Mouse (Mus musculus): Measurements from ENCODE around the gene Exoc3l. TPM values are rescaled to one million over a fixed set of nuclear protein-coding genes. Genes with fewer than 3 reads are reported as not detected.

Exoc3l gene
- polyA plus RNA-seq, 1 experiment from 2014 or later, result 13.8 TPM

DNA sequence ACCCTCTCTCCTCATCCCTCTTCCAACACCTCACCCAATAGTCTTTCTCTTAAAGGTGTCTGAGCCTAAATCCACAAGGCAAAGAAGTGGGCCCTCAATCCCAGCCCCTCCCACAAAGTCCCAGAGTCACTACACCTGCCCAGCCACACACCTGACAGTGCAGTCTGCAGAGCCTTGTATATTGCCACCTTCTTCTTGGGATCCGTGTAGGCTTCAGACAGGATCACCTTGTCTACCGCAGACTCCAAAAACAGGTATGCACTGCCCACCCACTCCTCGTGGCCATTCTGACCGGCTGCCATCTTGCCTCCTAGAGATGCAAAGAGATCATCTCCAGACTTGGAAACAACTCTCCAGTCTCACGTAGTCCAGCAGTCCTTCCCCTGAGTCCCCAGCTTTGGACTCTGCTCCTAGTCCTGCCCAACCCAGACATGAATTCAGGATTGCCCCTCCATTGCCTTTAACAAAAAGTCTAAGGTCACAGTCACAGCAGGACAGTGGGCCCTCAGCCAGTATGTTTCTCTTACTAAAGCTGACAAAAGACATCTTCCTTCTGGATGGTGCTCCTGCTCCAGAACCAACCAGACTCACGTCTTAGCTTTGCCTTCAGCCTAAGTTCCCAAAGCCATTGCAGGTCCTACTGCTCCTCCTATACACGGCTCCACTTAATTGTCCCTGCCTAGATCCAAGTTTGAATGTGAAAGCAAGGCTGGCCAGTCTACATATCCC, 35.4 kb downstream of the Exoc3l start:
- WGBS (ENCODE audit: insufficient replicate concordance), result 71% methylated on average over 7 of the region's 7 CpGs
- Histone ChIP-seq H3K4me1 (peaks cover 55% of the 10 kb centered on the region), H3K4me2 (peak overlapping the region; percentile 79; the same call in 1 of the 2 replicates), H3K9me3 (replicated peaks) (no peaks in the 10 kb centered on the region), H3K4me3 (no peak overlapping the region), H3K36me3 (no peaks in the 10 kb centered on the region), H3K27me3 (replicated peaks) (peaks cover 80% of the 10 kb centered on the region), H3K27ac (no peak overlapping the region), H3K9ac (no peak overlapping the region)
- no peak for ATAC-seq

DNA sequence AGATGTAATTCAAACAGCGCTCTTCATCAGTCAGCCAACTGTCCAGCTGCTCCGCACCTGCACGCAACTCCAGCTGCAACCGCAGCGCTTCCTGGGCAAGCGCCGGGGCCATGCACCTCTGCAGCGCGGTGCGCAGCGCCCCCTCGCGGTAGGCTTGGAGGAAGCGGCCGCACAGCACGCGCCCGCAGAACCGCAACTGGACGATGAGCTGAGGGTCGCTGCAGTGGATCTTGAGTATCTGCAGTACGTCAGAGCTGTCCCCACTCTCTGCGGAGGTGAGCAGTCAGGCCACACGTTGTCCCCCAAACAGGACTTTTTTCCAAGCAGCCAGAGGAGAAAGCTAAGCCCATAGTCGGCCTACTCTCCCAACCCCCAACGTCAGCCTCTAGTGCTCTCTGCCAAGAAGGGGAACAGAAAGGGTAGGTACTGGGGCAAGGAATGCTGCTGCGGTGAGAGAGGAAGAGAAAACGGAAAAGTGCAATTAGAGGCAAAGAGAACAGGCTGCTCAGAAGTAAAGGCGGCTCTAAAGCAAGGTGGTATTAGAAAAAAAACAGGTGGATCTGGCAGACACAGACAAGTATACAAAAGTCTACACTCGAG, 36.1 kb downstream of the Exoc3l start:
- ATAC-seq, result no peak
- 4% methylated on average over 30 of the region's 30 CpGs for WGBS (ENCODE audit: insufficient replicate concordance)

DNA sequence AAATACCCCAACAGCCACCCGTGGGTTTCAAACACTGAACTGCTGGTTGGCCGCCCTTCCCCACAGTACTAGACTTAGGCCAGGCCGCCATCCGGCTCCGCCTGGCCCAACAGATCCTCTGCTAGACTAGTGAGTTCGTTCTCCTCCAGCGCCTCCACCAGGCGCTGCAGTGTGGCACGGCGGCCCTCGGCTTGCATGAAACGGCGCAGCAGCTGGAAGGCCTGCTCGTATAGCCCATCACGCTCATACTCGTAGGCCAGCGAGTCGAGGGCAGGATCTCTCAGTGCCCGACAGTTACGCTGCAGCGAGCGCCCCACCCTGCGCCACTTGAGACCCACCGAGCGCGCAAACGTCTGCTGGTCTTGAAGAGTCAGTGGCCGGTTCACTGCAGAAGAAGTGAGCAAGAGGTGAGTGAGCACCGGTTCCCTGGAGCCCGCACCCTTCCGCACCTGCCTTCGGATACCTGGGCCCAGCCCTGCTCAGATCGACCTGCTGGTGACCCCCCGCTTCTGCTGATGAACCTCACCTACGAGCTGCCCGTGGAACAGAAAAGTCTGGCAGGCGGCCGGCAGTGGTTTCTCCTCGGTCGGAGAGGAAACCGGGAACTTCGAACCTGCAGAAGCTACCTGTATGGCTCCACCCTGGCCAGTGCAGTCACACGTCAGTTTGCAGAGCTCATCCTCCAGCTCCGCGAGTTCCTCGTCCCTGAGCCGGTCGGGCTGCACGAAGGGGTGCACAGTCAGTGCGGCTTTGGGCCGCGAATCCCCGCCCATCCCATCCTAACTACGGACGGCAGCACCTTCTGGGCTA, 36.8 kb downstream of the Exoc3l start:
- no peaks in the 10 kb centered on the region for H3K36me3 ChIP-seq
- H3K27me3 ChIP-seq (replicated peaks), result peaks cover 76% of the 10 kb centered on the region
- no peaks in the 10 kb centered on the region for H3K9me3 ChIP-seq (replicated peaks)
- H3K4me3 ChIP-seq, result peak overlapping the region; percentile 47
- no peak overlapping the region for H3K27ac ChIP-seq
- peaks cover 57% of the 10 kb centered on the region for H3K4me1 ChIP-seq
- 13% methylated on average over 55 of the region's 55 CpGs for WGBS (ENCODE audit: insufficient replicate concordance)
- H3K4me2 ChIP-seq, result peak overlapping the region; percentile 79
- peak overlapping the region; percentile 29; the same call in 1 of the 2 replicates for H3K9ac ChIP-seq
- ATAC-seq, result no peak

More for the DNA sequence above, 36.1 kb downstream of the Exoc3l start:
- H3K4me3 ChIP-seq, result peak overlapping the region; percentile 47
- peaks cover 76% of the 10 kb centered on the region for H3K27me3 ChIP-seq (replicated peaks)
- H3K36me3 ChIP-seq, result no peaks in the 10 kb centered on the region
- no peaks in the 10 kb centered on the region for H3K9me3 ChIP-seq (replicated peaks)
- H3K4me1 ChIP-seq, result peaks cover 55% of the 10 kb centered on the region
- H3K9ac ChIP-seq, result peak overlapping the region; percentile 29; the same call in 1 of the 2 replicates
- peak overlapping the region; percentile 79 for H3K4me2 ChIP-seq
- no peak overlapping the region for H3K27ac ChIP-seq

DNA sequence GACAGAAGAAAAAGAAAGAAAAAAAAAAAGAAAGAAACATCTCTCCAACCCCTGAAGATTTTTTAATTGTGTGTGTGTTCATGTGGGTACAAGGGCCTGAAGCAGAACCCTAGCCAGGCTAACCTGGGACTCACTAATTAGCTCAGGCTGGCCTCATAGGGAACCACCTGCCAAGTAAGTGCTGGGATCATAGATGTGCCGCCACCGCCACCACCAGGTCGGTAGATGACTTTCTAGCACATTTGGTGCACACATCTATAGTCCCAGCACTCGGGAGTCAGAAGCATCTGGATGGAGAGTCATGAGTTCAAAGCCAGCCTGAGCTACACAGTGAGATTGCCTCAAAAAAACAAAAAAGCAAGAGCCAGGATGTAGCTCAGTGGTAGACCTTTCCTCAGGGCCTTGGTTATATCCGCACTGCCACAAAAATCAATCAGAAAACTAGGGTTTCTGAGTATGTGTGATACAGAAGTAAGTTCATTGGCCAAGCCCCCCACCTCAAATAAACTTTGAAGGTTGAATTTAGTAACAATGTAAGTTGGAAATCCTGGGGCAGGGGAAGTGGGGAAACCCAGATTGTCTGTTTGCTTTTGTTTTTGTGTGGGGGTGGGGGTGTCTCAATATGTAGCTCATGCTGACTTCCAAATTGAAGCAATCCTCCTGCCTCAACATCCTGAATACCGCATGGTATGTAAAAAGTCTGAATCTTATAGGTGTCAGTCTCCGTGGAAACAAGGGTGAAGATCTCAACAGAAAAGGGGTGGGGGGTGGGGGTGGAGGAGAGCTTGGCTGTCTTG, 38.4 kb downstream of the Exoc3l start:
- Histone ChIP-seq H3K9ac (no peak overlapping the region), H3K27me3 (replicated peaks) (peaks cover 64% of the 10 kb centered on the region), H3K36me3 (peaks cover 12% of the 10 kb centered on the region), H3K4me3 (no peak overlapping the region), H3K9me3 (replicated peaks) (no peaks in the 10 kb centered on the region), H3K27ac (no peak overlapping the region), H3K4me1 (peaks cover 62% of the 10 kb centered on the region), H3K4me2 (no peak overlapping the region)
- 59% methylated on average over 7 of the region's 7 CpGs for WGBS (ENCODE audit: insufficient replicate concordance)
- ATAC-seq, result no peak

DNA sequence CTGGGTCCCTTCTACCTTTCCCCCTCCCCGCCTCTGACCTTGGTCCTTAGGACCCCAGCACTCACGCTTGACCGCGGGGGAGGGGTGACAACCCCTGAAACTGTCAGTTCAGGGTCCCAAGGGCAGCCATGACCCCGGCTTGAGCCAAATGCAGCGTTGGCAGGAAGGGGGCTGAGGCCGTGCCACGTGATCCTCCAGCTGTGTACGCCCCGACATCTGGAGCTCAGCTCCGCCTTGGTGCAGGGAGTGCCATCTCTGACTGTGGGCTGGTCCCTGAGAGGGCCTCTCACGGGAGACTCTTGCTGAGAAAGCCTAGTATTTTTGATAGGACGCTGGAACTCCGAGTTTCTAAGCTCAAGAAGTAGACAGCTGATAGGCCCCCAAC, 40.9 kb downstream of the Exoc3l start, which contains the start of gene B3gnt9:
Gene B3gnt9, minus strand, starts transcription at position 188 of the 385 bp plus-strand sequence.
- peak; percentile 91 for ATAC-seq
- 3% methylated on average over 14 of the region's 14 CpGs for WGBS (ENCODE audit: insufficient replicate concordance)
- peak within 1 kb of the TSS; percentile 87 for H3K27ac ChIP-seq
- H3K27me3 ChIP-seq (replicated peaks), result peaks cover 42% of the 10 kb centered on the region
- H3K4me1 ChIP-seq, result peaks cover 50% of the 10 kb centered on the region
- peaks cover 37% of the 10 kb centered on the region for H3K36me3 ChIP-seq
- H3K4me2 ChIP-seq, result peak within 1 kb of the TSS; percentile 100
- peak within 1 kb of the TSS; percentile 73 for H3K4me3 ChIP-seq
- no peaks in the 10 kb centered on the region for H3K9me3 ChIP-seq (replicated peaks)
- H3K9ac ChIP-seq, result peak within 1 kb of the TSS; percentile 76

DNA sequence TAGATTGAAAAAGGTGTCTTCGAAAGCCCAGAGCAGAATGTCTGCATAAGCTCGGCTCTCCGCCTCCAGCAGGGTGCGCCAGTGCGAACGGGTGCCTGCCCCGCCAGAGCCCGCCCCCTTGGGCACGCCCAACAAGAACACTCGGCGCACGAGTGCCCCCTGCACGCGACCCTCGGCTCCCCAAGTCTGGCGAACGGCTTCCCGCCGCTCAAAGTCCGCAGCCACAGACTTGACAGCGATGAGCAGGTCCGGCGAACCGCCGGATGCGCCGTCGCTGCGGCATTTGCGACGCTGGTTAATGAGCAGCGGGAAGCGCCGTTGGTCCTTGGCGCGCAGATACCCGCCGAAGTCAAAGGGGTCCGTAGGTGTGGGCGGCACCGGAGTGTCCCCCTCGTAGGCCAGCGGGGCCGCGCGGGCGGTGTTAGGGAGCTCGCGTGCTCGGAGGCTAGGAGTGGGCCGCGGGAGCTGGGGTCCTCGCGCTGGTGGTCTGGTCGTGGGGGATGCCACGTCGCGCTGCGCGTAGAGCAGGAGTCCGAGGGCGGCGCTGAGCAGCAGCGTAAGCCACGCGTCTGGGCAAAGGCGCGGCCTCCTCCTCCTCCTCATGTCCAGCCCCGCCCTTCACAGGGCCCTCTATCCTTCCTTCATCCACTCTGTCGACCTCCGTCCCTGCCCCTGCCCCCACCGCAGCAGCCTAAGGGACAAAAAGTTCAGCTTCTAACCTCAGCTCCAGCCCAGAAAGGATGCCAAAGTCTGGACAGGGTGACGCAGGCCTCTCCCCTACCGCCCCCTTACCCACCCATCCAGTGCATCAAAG, 41.5 kb downstream of the Exoc3l start:
- under 1% methylated on average over 74 of the region's 74 CpGs for WGBS (ENCODE audit: insufficient replicate concordance)
- peaks cover 43% of the 10 kb centered on the region for H3K36me3 ChIP-seq
- no peaks in the 10 kb centered on the region for H3K9me3 ChIP-seq (replicated peaks)
- peak overlapping the region; percentile 100 for H3K4me2 ChIP-seq
- H3K27me3 ChIP-seq (replicated peaks), result peaks cover 36% of the 10 kb centered on the region
- peak overlapping the region; percentile 87 for H3K27ac ChIP-seq
- peaks cover 44% of the 10 kb centered on the region for H3K4me1 ChIP-seq
- peak overlapping the region; percentile 73 for H3K4me3 ChIP-seq
- ATAC-seq, result peak; percentile 91
- H3K9ac ChIP-seq, result peak overlapping the region; percentile 76

DNA sequence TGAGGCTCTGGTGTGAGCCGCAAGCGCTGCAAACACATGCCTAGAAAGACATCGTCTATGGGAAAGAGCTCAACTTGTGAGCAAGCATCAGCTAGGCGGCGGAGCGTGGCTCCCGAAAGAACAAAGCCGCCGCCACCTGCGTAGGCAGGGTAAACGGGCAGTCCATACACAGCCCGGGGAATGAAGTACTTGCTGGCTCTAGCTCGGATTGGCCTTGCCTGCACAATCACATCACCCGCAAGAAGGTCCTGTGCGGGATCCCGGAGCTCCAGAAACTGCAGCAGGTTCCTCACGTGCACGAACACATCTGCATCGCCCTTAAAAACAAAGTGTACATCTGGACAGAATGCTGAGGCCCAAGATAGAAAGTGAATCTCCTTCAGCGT, 42.1 kb downstream of the Exoc3l start:
- H3K4me3 ChIP-seq, result peak overlapping the region; percentile 73
- no peaks in the 10 kb centered on the region for H3K9me3 ChIP-seq (replicated peaks)
- H3K36me3 ChIP-seq, result peaks cover 49% of the 10 kb centered on the region
- WGBS (ENCODE audit: insufficient replicate concordance), result 52% methylated on average over 20 of the region's 20 CpGs
- H3K27me3 ChIP-seq (replicated peaks), result peaks cover 30% of the 10 kb centered on the region
- H3K4me1 ChIP-seq, result peaks cover 38% of the 10 kb centered on the region
- H3K4me2 ChIP-seq, result peak overlapping the region; percentile 100
- peak overlapping the region; percentile 76; the same call in 1 of the 2 replicates for H3K9ac ChIP-seq
- peak overlapping the region; percentile 27; the same call in 1 of the 2 replicates for H3K27ac ChIP-seq
- ATAC-seq, result no peak

DNA sequence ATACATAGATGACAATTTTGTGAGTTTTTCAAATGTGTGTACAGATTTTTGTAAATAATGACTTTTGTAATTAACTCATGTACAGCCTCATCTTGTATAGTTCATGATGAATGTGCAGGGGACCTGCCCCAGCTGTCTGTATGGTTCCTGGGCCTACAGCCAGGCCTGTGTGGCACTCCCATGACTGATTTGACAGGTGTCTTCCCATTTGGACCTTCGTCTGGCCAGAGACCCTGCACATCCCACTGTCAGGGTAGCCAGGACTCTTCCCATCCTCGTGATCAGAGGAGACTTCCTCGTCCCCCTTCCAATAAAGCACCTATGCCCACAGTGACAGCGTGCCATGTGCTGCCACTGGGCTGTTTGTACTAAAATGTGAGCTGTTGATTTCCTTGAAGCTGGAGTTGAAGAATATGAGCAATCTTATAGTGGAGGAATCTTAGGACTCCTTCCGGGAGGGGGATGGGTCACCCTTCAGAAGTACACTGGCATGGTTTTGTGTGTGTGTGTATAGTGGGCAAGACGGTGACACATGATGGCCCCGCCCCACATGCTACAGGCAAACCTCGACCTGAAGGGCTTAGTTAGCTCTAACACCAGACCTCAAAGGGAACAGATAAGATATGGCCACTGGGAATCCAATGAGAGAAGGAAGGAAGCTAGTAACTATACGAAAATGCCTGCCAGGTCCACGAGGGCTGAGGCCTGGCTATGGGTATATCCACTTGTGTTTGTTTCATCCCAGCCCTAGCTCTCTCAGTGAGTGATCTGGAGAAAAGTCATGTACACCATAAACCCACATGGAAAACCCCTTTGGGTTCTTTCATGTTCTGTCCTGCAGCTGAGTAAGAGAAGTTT, 43.0 kb downstream of the Exoc3l start:
- ATAC-seq, result no peak
- H3K27ac ChIP-seq, result no peak overlapping the region
- peaks cover 21% of the 10 kb centered on the region for H3K27me3 ChIP-seq (replicated peaks)
- no peaks in the 10 kb centered on the region for H3K9me3 ChIP-seq (replicated peaks)
- H3K4me2 ChIP-seq, result no peak overlapping the region; the same call in 1 of the 2 replicates
- peaks cover 58% of the 10 kb centered on the region for H3K36me3 ChIP-seq
- peaks cover 36% of the 10 kb centered on the region for H3K4me1 ChIP-seq
- WGBS (ENCODE audit: insufficient replicate concordance), result 59% methylated on average over 10 of the region's 10 CpGs
- H3K4me3 ChIP-seq, result no peak overlapping the region
- no peak overlapping the region for H3K9ac ChIP-seq

DNA sequence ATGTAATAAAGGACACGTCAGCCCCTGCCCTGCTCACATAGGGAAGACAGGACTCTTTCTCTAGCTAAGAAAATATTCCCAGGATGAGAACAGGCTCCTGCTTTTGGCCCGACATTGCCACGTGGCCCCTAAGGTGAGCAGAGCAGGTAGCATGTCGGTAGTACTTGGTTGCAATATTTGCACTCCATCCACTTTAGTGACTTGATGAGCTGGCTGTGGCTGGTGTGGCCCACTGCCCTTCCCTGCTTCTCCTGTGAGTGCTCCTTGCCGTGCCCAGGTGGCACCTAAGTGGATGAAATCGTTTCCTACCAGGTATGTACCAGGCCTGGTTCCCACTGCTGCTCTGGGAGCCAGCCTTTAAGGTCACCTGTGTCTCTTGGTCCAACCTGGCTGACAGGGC, 43.9 kb downstream of the Exoc3l start:
- peaks cover 66% of the 10 kb centered on the region for H3K36me3 ChIP-seq

DNA sequence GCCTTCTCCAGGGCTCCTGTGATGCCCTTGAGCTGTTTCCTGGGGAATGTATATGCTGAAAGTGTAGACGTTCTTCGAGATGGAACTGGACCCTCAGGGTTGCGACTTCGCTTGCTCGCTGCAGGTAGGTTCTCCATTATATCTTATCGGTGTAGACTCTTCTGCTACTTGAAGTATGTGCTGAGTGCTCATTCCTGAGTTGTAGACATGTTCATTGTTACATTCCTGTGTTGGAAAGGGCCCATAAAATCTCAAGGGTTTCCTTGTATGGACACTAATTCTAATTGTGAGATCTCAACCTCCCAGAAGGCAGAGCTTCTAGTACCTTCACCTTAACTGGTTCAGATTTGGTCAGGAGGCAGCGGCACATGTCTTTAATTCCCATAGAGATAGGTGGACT, 54.9 kb downstream of the Exoc3l start:
- Histone ChIP-seq H3K4me1 (no peaks in the 10 kb centered on the region), H3K27me3 (replicated peaks) (no peaks in the 10 kb centered on the region), H3K9me3 (replicated peaks) (no peaks in the 10 kb centered on the region), H3K4me2 (no peak overlapping the region), H3K4me3 (no peak overlapping the region), H3K27ac (no peak overlapping the region), H3K9ac (no peak overlapping the region), H3K36me3 (peaks cover 77% of the 10 kb centered on the region)
- no peak for ATAC-seq
- WGBS (ENCODE audit: insufficient replicate concordance), result 94% methylated on average over 7 of the region's 7 CpGs

More for the DNA sequence above, 43.9 kb downstream of the Exoc3l start:
- no peak overlapping the region for H3K4me3 ChIP-seq
- H3K4me2 ChIP-seq, result no peak overlapping the region
- H3K27ac ChIP-seq, result no peak overlapping the region
- no peaks in the 10 kb centered on the region for H3K9me3 ChIP-seq (replicated peaks)
- peaks cover 14% of the 10 kb centered on the region; the same call in 1 of the 2 replicates for H3K27me3 ChIP-seq (replicated peaks)
- H3K9ac ChIP-seq, result no peak overlapping the region
- ATAC-seq, result no peak
- 82% methylated on average over 6 of the region's 6 CpGs for WGBS (ENCODE audit: insufficient replicate concordance)
- peaks cover 36% of the 10 kb centered on the region for H3K4me1 ChIP-seq

Data from liver, embryonic 12.5 days (tissue).